Mouse (Mus musculus): Measurements from ENCODE around the gene 6330409D20Rik. TPM values are rescaled to one million over a fixed set of nuclear protein-coding genes. Genes with fewer than 3 reads are reported as not detected.

Gene 6330409D20Rik
- polyA plus RNA-seq, 1 experiment from 2014 or later, result 3.9 TPM

- no peak overlapping the region for H3K27ac ChIP-seq (ENCODE audit: low read depth, low read length)
- no peaks in the 10 kb centered on the region for H3K27me3 ChIP-seq (ENCODE audit: control insufficient read depth, insufficient read depth, low read length)
- H3K9me3 ChIP-seq (ENCODE audit: control insufficient read depth, low read length), result no peaks in the 10 kb centered on the region
- no peak for ATAC-seq (ENCODE audit: low read depth)
- no peak overlapping the region for H3K9ac ChIP-seq (replicated peaks; ENCODE audit: low read depth, low read length)
- 82% methylated on average over 3 of the region's 3 CpGs for WGBS
- H3K4me3 ChIP-seq (ENCODE audit: low read depth, low read length), result no peak overlapping the region
- H3K36me3 ChIP-seq (ENCODE audit: control insufficient read depth, insufficient read depth, low read length), result no peaks in the 10 kb centered on the region
- H3K4me2 ChIP-seq (ENCODE audit: low read depth, low read length), result no peak overlapping the region
- H3K4me1 ChIP-seq (ENCODE audit: control insufficient read depth, insufficient read depth, low read length), result peaks cover 4% of the 10 kb centered on the region; the same call in 1 of the 2 replicates
Measured at GRCm38 (mm10) chr2:32722581-32722980, 18.2 kb downstream of the 6330409D20Rik start.

GRCm38 (mm10) chr2:32722046-32722445, 18.8 kb downstream of the 6330409D20Rik start:
- H3K4me3 ChIP-seq (ENCODE audit: low read depth, low read length), result no peak overlapping the region

GRCm38 (mm10) chr2:32720681-32721229, 20.1 kb downstream of the 6330409D20Rik start, which contains the start of gene Sh2d3c:
TSS of gene Sh2d3c (plus strand) at chr2:32721055.
- H3K9me3 ChIP-seq (ENCODE audit: control insufficient read depth, low read length), result no peaks in the 10 kb centered on the region
- H3K4me2 ChIP-seq (ENCODE audit: low read depth, low read length), result no peak within 1 kb of the TSS; the same call in 1 of the 2 replicates
- no peak within 1 kb of the TSS for H3K4me3 ChIP-seq (ENCODE audit: low read depth, low read length)
- no peaks in the 10 kb centered on the region for H3K4me1 ChIP-seq (ENCODE audit: control insufficient read depth, insufficient read depth, low read length)
- 49% methylated on average over 8 of the region's 8 CpGs for WGBS
- H3K27ac ChIP-seq (ENCODE audit: low read depth, low read length), result no peak within 1 kb of the TSS
- no peaks in the 10 kb centered on the region for H3K27me3 ChIP-seq (ENCODE audit: control insufficient read depth, insufficient read depth, low read length)
- no peak for ATAC-seq (ENCODE audit: low read depth)
- H3K36me3 ChIP-seq (ENCODE audit: control insufficient read depth, insufficient read depth, low read length), result no peaks in the 10 kb centered on the region
- H3K9ac ChIP-seq (replicated peaks; ENCODE audit: low read depth, low read length), result no peak within 1 kb of the TSS

More at GRCm38 (mm10) chr2:32722046-32722445, 18.8 kb downstream of the 6330409D20Rik start:
- Histone ChIP-seq H3K36me3 (ENCODE audit: control insufficient read depth, insufficient read depth, low read length) (no peaks in the 10 kb centered on the region), H3K27me3 (ENCODE audit: control insufficient read depth, insufficient read depth, low read length) (no peaks in the 10 kb centered on the region), H3K9ac (replicated peaks; ENCODE audit: low read depth, low read length) (no peak overlapping the region), H3K4me1 (ENCODE audit: control insufficient read depth, insufficient read depth, low read length) (peaks cover 1% of the 10 kb centered on the region; the same call in 1 of the 2 replicates), H3K4me2 (ENCODE audit: low read depth, low read length) (no peak overlapping the region), H3K9me3 (ENCODE audit: control insufficient read depth, low read length) (no peaks in the 10 kb centered on the region), H3K27ac (ENCODE audit: low read depth, low read length) (no peak overlapping the region)
- 58% methylated on average over 6 of the region's 6 CpGs for WGBS
- ATAC-seq (ENCODE audit: low read depth), result no peak

- no peaks in the 10 kb centered on the region for H3K9me3 ChIP-seq (ENCODE audit: control insufficient read depth, low read length)
- WGBS, result 89% methylated on average over 3 of the region's 3 CpGs
- no peak overlapping the region for H3K4me2 ChIP-seq (ENCODE audit: low read depth, low read length)
- no peak for ATAC-seq (ENCODE audit: low read depth)
- no peak overlapping the region for H3K4me3 ChIP-seq (ENCODE audit: low read depth, low read length)
- no peaks in the 10 kb centered on the region for H3K36me3 ChIP-seq (ENCODE audit: control insufficient read depth, insufficient read depth, low read length)
- H3K27ac ChIP-seq (ENCODE audit: low read depth, low read length), result no peak overlapping the region
- no peaks in the 10 kb centered on the region for H3K27me3 ChIP-seq (ENCODE audit: control insufficient read depth, insufficient read depth, low read length)
- no peaks in the 10 kb centered on the region for H3K4me1 ChIP-seq (ENCODE audit: control insufficient read depth, insufficient read depth, low read length)
- H3K9ac ChIP-seq (replicated peaks; ENCODE audit: low read depth, low read length), result no peak overlapping the region
Measured at GRCm38 (mm10) chr2:32720053-32720452, 20.8 kb downstream of the 6330409D20Rik start.

- Histone ChIP-seq H3K9ac (replicated peaks; ENCODE audit: low read depth, low read length) (no peak overlapping the region), H3K36me3 (ENCODE audit: control insufficient read depth, insufficient read depth, low read length) (no peaks in the 10 kb centered on the region), H3K4me3 (ENCODE audit: low read depth, low read length) (no peak overlapping the region), H3K9me3 (ENCODE audit: control insufficient read depth, low read length) (no peaks in the 10 kb centered on the region), H3K4me2 (ENCODE audit: low read depth, low read length) (no peak overlapping the region), H3K27ac (ENCODE audit: low read depth, low read length) (no peak overlapping the region), H3K27me3 (ENCODE audit: control insufficient read depth, insufficient read depth, low read length) (no peaks in the 10 kb centered on the region), H3K4me1 (ENCODE audit: control insufficient read depth, insufficient read depth, low read length) (peaks cover 6% of the 10 kb centered on the region)
- WGBS, result 44% methylated on average over 9 of the region's 9 CpGs
- peak; percentile 41; the same call in 1 of the 2 replicates for ATAC-seq (ENCODE audit: low read depth)
Measured at GRCm38 (mm10) chr2:32718761-32719160, 22.1 kb downstream of the 6330409D20Rik start.

- Histone ChIP-seq H3K4me1 (ENCODE audit: control insufficient read depth, insufficient read depth, low read length) (peaks cover 16% of the 10 kb centered on the region), H3K27ac (ENCODE audit: low read depth, low read length) (no peak overlapping the region), H3K9ac (replicated peaks; ENCODE audit: low read depth, low read length) (no peak overlapping the region), H3K9me3 (ENCODE audit: control insufficient read depth, low read length) (no peaks in the 10 kb centered on the region), H3K4me2 (ENCODE audit: low read depth, low read length) (no peak overlapping the region), H3K27me3 (ENCODE audit: control insufficient read depth, insufficient read depth, low read length) (no peaks in the 10 kb centered on the region), H3K4me3 (ENCODE audit: low read depth, low read length) (no peak overlapping the region), H3K36me3 (ENCODE audit: control insufficient read depth, insufficient read depth, low read length) (peaks cover 4% of the 10 kb centered on the region; the same call in 1 of the 2 replicates)
- no peak for ATAC-seq (ENCODE audit: low read depth)
- 64% methylated on average over 4 of the region's 4 CpGs for WGBS
Measured at GRCm38 (mm10) chr2:32714987-32715425, 25.8 kb downstream of the 6330409D20Rik start.

- peak overlapping the region; percentile 32; the same call in 1 of the 2 replicates for H3K4me2 ChIP-seq (ENCODE audit: low read depth, low read length)
- H3K27me3 ChIP-seq (ENCODE audit: control insufficient read depth, insufficient read depth, low read length), result no peaks in the 10 kb centered on the region
- H3K27ac ChIP-seq (ENCODE audit: low read depth, low read length), result peak overlapping the region; percentile 100
- ATAC-seq (ENCODE audit: low read depth), result no peak
- no peak overlapping the region for H3K4me3 ChIP-seq (ENCODE audit: low read depth, low read length)
- peaks cover 18% of the 10 kb centered on the region for H3K4me1 ChIP-seq (ENCODE audit: control insufficient read depth, insufficient read depth, low read length)
- WGBS, result 64% methylated on average over 11 of the region's 11 CpGs
- H3K9me3 ChIP-seq (ENCODE audit: control insufficient read depth, low read length), result no peaks in the 10 kb centered on the region
- H3K36me3 ChIP-seq (ENCODE audit: control insufficient read depth, insufficient read depth, low read length), result peaks cover 10% of the 10 kb centered on the region
- H3K9ac ChIP-seq (replicated peaks; ENCODE audit: low read depth, low read length), result 0 out of 2 replicates have a peak overlapping the region, but pooled peaks have one; percentile 29
Measured at GRCm38 (mm10) chr2:32714117-32714986, 26.5 kb downstream of the 6330409D20Rik start.

- peaks cover 18% of the 10 kb centered on the region for H3K4me1 ChIP-seq (ENCODE audit: control insufficient read depth, insufficient read depth, low read length)
- H3K4me2 ChIP-seq (ENCODE audit: low read depth, low read length), result peak within 1 kb of the TSS; percentile 90
- peak within 1 kb of the TSS; percentile 97 for H3K9ac ChIP-seq (replicated peaks; ENCODE audit: low read depth, low read length)
- peak within 1 kb of the TSS; percentile 100 for H3K27ac ChIP-seq (ENCODE audit: low read depth, low read length)
- no peaks in the 10 kb centered on the region for H3K27me3 ChIP-seq (ENCODE audit: control insufficient read depth, insufficient read depth, low read length)
- peak within 1 kb of the TSS; percentile 84 for H3K4me3 ChIP-seq (ENCODE audit: low read depth, low read length)
- peaks cover 12% of the 10 kb centered on the region for H3K36me3 ChIP-seq (ENCODE audit: control insufficient read depth, insufficient read depth, low read length)
- WGBS, result under 1% methylated on average over 47 of the region's 79 CpGs
- peak; percentile 87 for ATAC-seq (ENCODE audit: low read depth)
- no peaks in the 10 kb centered on the region for H3K9me3 ChIP-seq (ENCODE audit: control insufficient read depth, low read length)
Measured at GRCm38 (mm10) chr2:32712934-32713817, 27.6 kb downstream of the 6330409D20Rik start, which contains the start of gene Cdk9. TSS of gene Cdk9 (minus strand) at chr2:32713076.
